In the genomic region with DNA sequence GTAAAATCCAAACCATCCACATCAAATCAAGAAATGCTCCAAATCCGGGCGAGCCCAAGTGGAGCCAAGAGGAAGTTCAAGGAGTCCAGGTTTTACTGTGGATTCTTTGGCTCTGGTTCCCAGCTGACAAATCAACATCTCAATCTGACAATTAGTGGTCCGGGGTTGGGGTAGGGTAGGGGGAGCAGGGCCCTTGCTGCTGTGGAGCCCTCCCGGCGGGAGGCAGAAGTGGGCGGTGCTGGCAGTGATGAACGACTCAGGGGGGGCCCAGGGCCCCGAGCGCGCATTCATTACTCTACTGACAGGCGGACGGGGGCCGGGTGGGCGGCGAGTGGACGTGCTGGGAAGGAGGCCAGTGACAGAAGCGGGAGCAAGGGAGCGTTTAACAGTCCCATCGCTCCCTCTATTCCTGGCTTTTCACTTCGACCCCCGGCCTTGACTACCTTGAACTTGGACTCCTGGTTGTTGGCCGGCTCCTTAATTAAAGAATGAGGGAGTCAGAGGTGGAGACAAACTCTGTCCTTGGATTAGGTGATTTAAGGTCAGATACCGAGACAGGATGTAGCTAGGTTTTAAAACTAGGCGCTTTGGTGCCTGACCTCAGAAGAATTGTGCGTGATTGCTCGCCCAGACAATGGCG, we compare ENCODE assay signal across 10 mouse cellular contexts. TPM values are rescaled to one million over a fixed set of nuclear protein-coding genes. Genes with fewer than 3 reads are reported as not detected.
DNase-seq lines count a peak whose midpoint lies in the region; ATAC-seq and TF ChIP-seq lines count a peak whose summit lies in the region.
"Had no signal": no experiment of that assay in that cellular context is flagged by ENCODE, and none has a peak within 500 bp of the region (broad histone marks: within the 10 kb centered on the region; RNA-seq: fewer than 3 reads in every experiment).

No protein-coding gene starts in this region.

- H3K4me2 ChIP-seq in lung, embryonic 14.5 days = peak overlapping the region; percentile 16; the same call in 1 of the 2 replicates
- H3K4me2 ChIP-seq in embryonic facial prominence, embryonic 14.5 days (ENCODE audit: low read depth, low read length) = peak overlapping the region; percentile 42
- no peak overlapping the region; the same call in 1 of the 2 replicates for H3K4me2 ChIP-seq in hindbrain, embryonic 15.5 days
- peak overlapping the region; percentile 44 for H3K4me2 ChIP-seq in neural tube, embryonic 12.5 days (replicated peaks)

- peaks cover 3% of the 10 kb centered on the region; the same call in 1 of the 2 replicates for H3K4me1 ChIP-seq in lung, embryonic 14.5 days (ENCODE audit: insufficient read depth)
- H3K4me1 ChIP-seq in embryonic facial prominence, embryonic 14.5 days (ENCODE audit: control insufficient read depth, insufficient read depth, low read length) = peaks cover 25% of the 10 kb centered on the region
- peaks cover 58% of the 10 kb centered on the region for H3K4me1 ChIP-seq in hindbrain, embryonic 15.5 days (replicated peaks)
- H3K4me1 ChIP-seq in neural tube, embryonic 12.5 days = peaks cover 65% of the 10 kb centered on the region

- H3K9ac ChIP-seq in lung, embryonic 14.5 days = no peak overlapping the region
- no peak overlapping the region for H3K9ac ChIP-seq in embryonic facial prominence, embryonic 14.5 days (ENCODE audit: low read depth, low read length)
- H3K9ac ChIP-seq in hindbrain, embryonic 15.5 days = no peak overlapping the region
- H3K9ac ChIP-seq in neural tube, embryonic 12.5 days = no peak overlapping the region

- peak; percentile 54 for DNase-seq in lung, embryonic 14.5 days
- no peak for DNase-seq in lung, adult 18-20 months
- peak; percentile 59 for DNase-seq in embryonic facial prominence, embryonic 14.5 days (ENCODE audit: low spot score)
- DNase-seq in adrenal gland, postnatal 10 days = no peak
- no peak for DNase-seq in lung, postnatal 36 days

- TF ChIP-seq CTCF in lung, embryonic 14.5 days (IDR thresholded peaks at IDR 0.05; ENCODE audit: low read depth) = no peak

- no peaks in the 10 kb centered on the region for H3K36me3 ChIP-seq in lung, embryonic 14.5 days (ENCODE audit: insufficient read depth)
- no peaks in the 10 kb centered on the region for H3K36me3 ChIP-seq in embryonic facial prominence, embryonic 14.5 days (ENCODE audit: control insufficient read depth, insufficient read depth, low read length)
- H3K36me3 ChIP-seq in hindbrain, embryonic 15.5 days = no peaks in the 10 kb centered on the region
- H3K36me3 ChIP-seq in neural tube, embryonic 12.5 days = no peaks in the 10 kb centered on the region

- peaks cover 98% of the 10 kb centered on the region for H3K27me3 ChIP-seq in lung, embryonic 14.5 days (ENCODE audit: insufficient read depth, low read length)
- peaks cover 97% of the 10 kb centered on the region for H3K27me3 ChIP-seq in embryonic facial prominence, embryonic 14.5 days (replicated peaks; ENCODE audit: control insufficient read depth, insufficient read depth, low read length)
- peaks cover 44% of the 10 kb centered on the region for H3K27me3 ChIP-seq in hindbrain, embryonic 15.5 days
- peaks cover 76% of the 10 kb centered on the region for H3K27me3 ChIP-seq in neural tube, embryonic 12.5 days (replicated peaks)

- no peak overlapping the region for H3K27ac ChIP-seq in lung, embryonic 14.5 days (ENCODE audit: low read depth)
- no peak overlapping the region for H3K27ac ChIP-seq in embryonic facial prominence, embryonic 14.5 days (replicated peaks; ENCODE audit: low read depth, low read length)
- no peak overlapping the region for H3K27ac ChIP-seq in hindbrain, embryonic 15.5 days (replicated peaks)
- no peak overlapping the region for H3K27ac ChIP-seq in neural tube, embryonic 12.5 days

- no peak overlapping the region for H3K4me3 ChIP-seq in lung, embryonic 14.5 days (ENCODE audit: low read depth, low read length)
- H3K4me3 ChIP-seq in embryonic facial prominence, embryonic 14.5 days (ENCODE audit: low read depth, low read length) = peak overlapping the region; percentile 21; the same call in 1 of the 2 replicates
- H3K4me3 ChIP-seq in hindbrain, embryonic 15.5 days = no peak overlapping the region
- peak overlapping the region; percentile 17; the same call in 1 of the 2 replicates for H3K4me3 ChIP-seq in neural tube, embryonic 12.5 days

- ATAC-seq in lung, embryonic 14.5 days (ENCODE audit: insufficient read depth) = peak; percentile 16; the same call in 1 of the 2 replicates
- peak; percentile 24; the same call in 1 of the 2 replicates for ATAC-seq in embryonic facial prominence, embryonic 14.5 days (ENCODE audit: low read depth)
- ATAC-seq in hindbrain, embryonic 15.5 days (ENCODE audit: low FRiP score, low read depth) = peak; percentile 19; the same call in 1 of the 2 replicates
- peak; percentile 67; the same call in 1 of the 2 replicates for ATAC-seq in neural tube, embryonic 12.5 days (ENCODE audit: low FRiP score, low read depth)

- H3K9me3 ChIP-seq in lung, embryonic 14.5 days (ENCODE audit: low read depth, low read length) = no peaks in the 10 kb centered on the region
- H3K9me3 ChIP-seq in embryonic facial prominence, embryonic 14.5 days (ENCODE audit: control insufficient read depth, low read length) = no peaks in the 10 kb centered on the region
- no peaks in the 10 kb centered on the region for H3K9me3 ChIP-seq in hindbrain, embryonic 15.5 days
- no peaks in the 10 kb centered on the region for H3K9me3 ChIP-seq in neural tube, embryonic 12.5 days

- WGBS in lung, embryonic 14.5 days = 1% methylated on average over 27 of the region's 27 CpGs
- 1% methylated on average over 26 of the region's 27 CpGs for WGBS in embryonic facial prominence, embryonic 14.5 days
- 2% methylated on average over 27 of the region's 27 CpGs for WGBS in hindbrain, embryonic 15.5 days
- 2% methylated on average over 27 of the region's 27 CpGs for WGBS in neural tube, embryonic 12.5 days

RNA-seq across cellular contexts. Expression of gene Dnajc22, which starts 1.8 kb away (rescaled TPM):
- 0.42 and 0.78 TPM in 2 replicates for polyA plus RNA-seq in lung, embryonic 14.5 days (2014; fragmentation: Nextera tagmentation; extraction: Ambion mirVana)
- polyA plus RNA-seq in embryonic facial prominence, embryonic 14.5 days (2014; fragmentation: Nextera tagmentation; extraction: Ambion mirVana) = 0.38 TPM in 1 of 2 replicates, not detected in the other
- polyA plus RNA-seq in hindbrain, embryonic 15.5 days (2015; fragmentation: Nextera tagmentation; extraction: Ambion mirVana) = 1.1 and 1.3 TPM in 2 replicates
- polyA plus RNA-seq in neural tube, embryonic 12.5 days (2016; fragmentation: Nextera tagmentation; extraction: Ambion mirVana) = 0.70 and 1.1 TPM in 2 replicates
- total RNA-seq in adrenal gland, postnatal 10 days (2021) = 10 to 100 TPM; 15.0 to 21.8 TPM
- total RNA-seq: left cerebral cortex, postnatal 10 days had no signal

RNA-seq across cellular contexts. Expression of gene C1ql4, which starts 7.1 kb away (rescaled TPM):
- polyA plus RNA-seq in lung, embryonic 14.5 days (2014; fragmentation: Nextera tagmentation; extraction: Ambion mirVana) = not detected in 2 replicates
- 0.11 and 0.13 TPM in 2 replicates for polyA plus RNA-seq in embryonic facial prominence, embryonic 14.5 days (2014; fragmentation: Nextera tagmentation; extraction: Ambion mirVana)
- polyA plus RNA-seq in hindbrain, embryonic 15.5 days (2015; fragmentation: Nextera tagmentation; extraction: Ambion mirVana) = 6.4 and 7.8 TPM in 2 replicates
- polyA plus RNA-seq in neural tube, embryonic 12.5 days (2016; fragmentation: Nextera tagmentation; extraction: Ambion mirVana) = 4.4 and 4.5 TPM in 2 replicates
- total RNA-seq in adrenal gland, postnatal 10 days (2021) = under 1 TPM in 1 of 2 experiments, not detected in 1; 0.18 TPM
- total RNA-seq: left cerebral cortex, postnatal 10 days had no signal
- polyA plus RNA-seq: cortical plate, adult 2 months; small intestine, adult 2 months had no signal

RNA-seq across cellular contexts. Expression of gene Troap, which starts 20.4 kb away (rescaled TPM):
- polyA plus RNA-seq in lung, embryonic 14.5 days (2014; fragmentation: Nextera tagmentation; extraction: Ambion mirVana) = 33.4 and 35.1 TPM in 2 replicates
- polyA plus RNA-seq in embryonic facial prominence, embryonic 14.5 days (2014; fragmentation: Nextera tagmentation; extraction: Ambion mirVana) = 15.3 and 24.4 TPM in 2 replicates
- 8.5 and 10.1 TPM in 2 replicates for polyA plus RNA-seq in hindbrain, embryonic 15.5 days (2015; fragmentation: Nextera tagmentation; extraction: Ambion mirVana)
- 24.2 and 25.8 TPM in 2 replicates for polyA plus RNA-seq in neural tube, embryonic 12.5 days (2016; fragmentation: Nextera tagmentation; extraction: Ambion mirVana)
- total RNA-seq in adrenal gland, postnatal 10 days (2021) = 1 to 10 TPM; 8.2 to 9.8 TPM

RNA-seq across cellular contexts. Expression of gene Spats2, which starts 31.0 kb away (rescaled TPM):
- polyA plus RNA-seq in lung, embryonic 14.5 days (2014; fragmentation: Nextera tagmentation; extraction: Ambion mirVana) = 39.7 and 39.8 TPM in 2 replicates
- 35.5 and 38.9 TPM in 2 replicates for polyA plus RNA-seq in embryonic facial prominence, embryonic 14.5 days (2014; fragmentation: Nextera tagmentation; extraction: Ambion mirVana)
- polyA plus RNA-seq in hindbrain, embryonic 15.5 days (2015; fragmentation: Nextera tagmentation; extraction: Ambion mirVana) = 32.3 and 34.9 TPM in 2 replicates
- polyA plus RNA-seq in neural tube, embryonic 12.5 days (2016; fragmentation: Nextera tagmentation; extraction: Ambion mirVana) = 70.9 and 71.5 TPM in 2 replicates
- total RNA-seq in adrenal gland, postnatal 10 days (2021) = 10 to 100 TPM; 19.2 to 21.5 TPM

RNA-seq across cellular contexts. Expression of gene Prph, which starts 39.8 kb away (rescaled TPM):
- polyA plus RNA-seq in lung, embryonic 14.5 days (2014; fragmentation: Nextera tagmentation; extraction: Ambion mirVana) = 0.91 and 1.8 TPM in 2 replicates
- polyA plus RNA-seq in embryonic facial prominence, embryonic 14.5 days (2014; fragmentation: Nextera tagmentation; extraction: Ambion mirVana) = 66.3 and 71.0 TPM in 2 replicates
- polyA plus RNA-seq in hindbrain, embryonic 15.5 days (2015; fragmentation: Nextera tagmentation; extraction: Ambion mirVana) = 57.5 and 89.3 TPM in 2 replicates
- 109 and 168 TPM in 2 replicates for polyA plus RNA-seq in neural tube, embryonic 12.5 days (2016; fragmentation: Nextera tagmentation; extraction: Ambion mirVana)
- 10 to 100 TPM; 24.0 to 59.0 TPM for total RNA-seq in adrenal gland, postnatal 10 days (2021)

Comparison
In these comparisons a context has a peak if more than half of its experiments do, and no peak if none do; other contexts are left out.
1. DNase-seq: peak in lung, embryonic 14.5 days (single experiment) and embryonic facial prominence, embryonic 14.5 days (single experiment); none in lung, adult 18-20 months (0 of 2), adrenal gland, postnatal 10 days (single experiment) and lung, postnatal 36 days (single experiment).
2. ATAC-seq: peak in every context shown above with its lines; median percentile 67 in neural tube, embryonic 12.5 days; 24 in embryonic facial prominence, embryonic 14.5 days; 19 in hindbrain, embryonic 15.5 days; 16 in lung, embryonic 14.5 days.
3. H3K4me3 ChIP-seq: peak in embryonic facial prominence, embryonic 14.5 days (single experiment) and neural tube, embryonic 12.5 days (single experiment); none in lung, embryonic 14.5 days (single experiment) and hindbrain, embryonic 15.5 days (single experiment).